Mouse (Mus musculus) adrenal gland (tissue): ENCODE data around the gene Sept9.
"Not testable (repeated sequence)": the region's sequence is repeated elsewhere in the genome, so short reads cannot be mapped to it uniquely, and the experiment has no call there.

Experiments
- intact Hi-C: fragments of 180-260 bp; cut with DNase I; formaldehyde crosslinking; loops from one replicate; pipeline ENCODE4 v1.15.1; 2025

Sept9 gene

DNA sequence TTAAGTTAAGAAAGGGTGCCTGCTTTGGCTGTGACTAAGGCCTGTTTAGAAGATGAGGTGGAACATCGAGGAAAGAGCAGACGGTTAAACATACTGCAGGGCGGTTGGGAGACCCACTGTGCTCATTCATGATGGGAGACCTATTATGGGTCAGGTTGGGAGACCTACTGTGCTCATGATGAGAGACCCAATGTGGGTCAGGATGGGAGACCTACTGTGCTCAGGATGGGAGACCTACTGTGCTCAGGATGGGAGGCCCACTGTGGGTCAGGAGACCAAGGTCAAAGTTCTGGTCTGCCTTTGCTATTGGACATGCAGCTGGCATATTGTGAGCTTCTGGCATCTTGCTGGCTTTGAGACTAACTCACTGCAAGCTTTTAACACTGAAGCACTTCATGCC is 139.6 kb downstream of the Sept9 start:
- intact Hi-C loops = no loop called here

DNA sequence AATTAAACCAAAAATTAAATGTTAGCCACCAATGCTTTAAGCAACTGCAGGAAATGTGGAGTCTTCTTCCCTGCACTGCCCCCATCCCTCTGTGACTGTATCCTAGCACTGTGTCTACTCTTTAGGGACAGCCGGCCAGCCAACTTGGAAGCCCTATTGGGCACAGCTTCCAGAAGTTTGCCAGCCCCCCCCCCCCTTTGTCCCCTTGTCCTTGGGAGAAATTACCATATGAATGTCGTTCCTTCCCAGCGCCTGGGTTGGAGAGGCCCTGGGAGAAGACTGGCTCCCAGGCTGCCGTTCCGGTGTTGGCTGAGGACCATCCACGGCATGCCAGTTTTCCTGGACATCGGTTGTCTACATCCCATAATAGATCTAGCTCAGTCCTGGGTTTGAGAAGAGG is 141.8 kb downstream of the Sept9 start:
- intact Hi-C loops = no loop called here

DNA sequence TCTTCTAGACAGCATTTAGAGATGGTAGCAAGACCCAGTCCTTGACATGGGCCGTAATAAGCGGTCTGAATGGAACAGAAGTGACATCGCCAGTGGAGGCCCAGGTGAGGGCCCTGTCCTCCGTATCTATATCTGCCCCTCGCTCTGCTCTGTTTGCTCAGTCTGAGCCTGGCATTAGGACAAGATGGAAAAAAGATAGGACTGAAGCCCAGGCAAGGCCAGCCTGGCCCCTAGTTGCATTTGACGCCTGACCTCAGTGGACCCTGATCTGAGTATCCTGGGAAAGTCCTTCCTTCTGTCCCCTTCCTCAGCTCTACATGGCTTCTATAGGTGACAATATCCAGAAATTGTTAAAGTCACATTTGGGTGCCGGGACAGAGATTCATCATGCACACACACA is 142.6 kb downstream of the Sept9 start:
- intact Hi-C loops = no loop called here

DNA sequence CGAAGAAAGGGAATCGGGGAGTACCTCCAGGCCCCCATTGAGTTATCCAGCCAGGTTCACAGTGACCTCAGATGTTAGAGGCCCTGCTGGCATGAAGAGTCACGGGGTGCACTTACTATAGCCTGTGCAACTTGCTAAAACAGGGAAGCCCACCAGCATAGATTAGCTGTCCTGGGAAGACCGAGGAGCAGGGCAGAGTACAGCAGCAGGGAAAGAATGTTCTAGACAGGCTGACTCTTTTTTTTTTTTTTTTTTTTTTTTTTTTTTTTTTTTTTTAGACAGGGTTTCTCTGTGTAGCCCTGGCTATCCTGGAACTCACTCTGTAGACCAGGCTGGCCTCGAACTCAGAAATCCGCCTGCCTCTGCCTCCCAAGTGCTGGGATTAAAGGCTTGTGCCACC is 143.0 kb downstream of the Sept9 start:
- intact Hi-C loops = not testable (repeated sequence)

DNA sequence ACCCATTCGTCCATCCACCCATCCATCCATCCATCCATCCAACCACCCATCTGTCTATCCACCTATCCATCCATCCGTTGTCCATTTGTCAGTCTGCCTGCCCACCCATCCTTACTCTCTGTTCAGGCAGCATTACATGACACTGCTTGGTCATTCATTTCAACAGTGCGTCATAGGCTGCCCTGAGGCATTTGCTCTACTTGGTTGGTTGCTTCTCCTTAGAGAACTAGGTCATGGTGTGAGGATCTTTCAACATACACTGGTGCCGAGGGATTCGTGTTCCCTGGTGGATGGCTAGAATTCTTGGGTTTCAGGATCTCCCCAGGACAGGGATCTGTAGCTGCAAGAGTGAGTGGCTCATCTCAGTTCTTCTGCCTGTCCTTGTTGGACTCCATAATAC is 144.3 kb downstream of the Sept9 start:
- intact Hi-C loops = no loop called here

DNA sequence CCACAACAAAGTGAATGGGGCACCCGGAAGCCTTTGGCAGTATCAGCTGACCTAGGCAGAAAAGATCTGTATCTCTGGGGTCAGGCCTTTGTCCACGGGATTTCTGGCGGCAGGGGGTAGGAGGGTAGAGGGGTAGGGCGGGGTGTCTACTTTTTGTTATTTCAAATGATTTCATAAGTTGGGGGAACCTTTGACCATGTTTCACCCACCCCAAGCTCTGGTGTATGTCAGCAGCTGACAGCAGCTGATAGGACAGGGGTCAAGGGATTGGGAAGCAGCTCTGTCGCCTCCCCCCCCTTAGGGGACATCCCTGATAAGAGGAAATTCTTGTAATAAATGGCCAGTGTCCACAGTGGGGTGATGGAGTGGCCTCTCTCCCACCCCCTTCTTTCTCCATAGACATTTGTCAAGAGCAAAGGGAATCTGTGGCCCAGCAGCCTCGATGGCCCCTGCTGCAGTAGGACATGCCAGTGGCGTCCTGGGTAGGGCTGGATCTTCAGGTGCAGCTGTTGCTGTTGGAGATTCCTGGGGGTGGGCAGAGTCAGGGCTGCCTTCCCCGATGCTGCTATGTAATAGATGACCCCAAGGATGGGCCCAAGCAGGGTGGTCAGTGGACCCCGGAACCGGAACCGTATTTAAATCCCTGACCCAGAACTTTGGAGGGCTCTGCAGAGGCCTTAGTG is 145.0 kb downstream of the Sept9 start:
- intact Hi-C loops = no loop called here

DNA sequence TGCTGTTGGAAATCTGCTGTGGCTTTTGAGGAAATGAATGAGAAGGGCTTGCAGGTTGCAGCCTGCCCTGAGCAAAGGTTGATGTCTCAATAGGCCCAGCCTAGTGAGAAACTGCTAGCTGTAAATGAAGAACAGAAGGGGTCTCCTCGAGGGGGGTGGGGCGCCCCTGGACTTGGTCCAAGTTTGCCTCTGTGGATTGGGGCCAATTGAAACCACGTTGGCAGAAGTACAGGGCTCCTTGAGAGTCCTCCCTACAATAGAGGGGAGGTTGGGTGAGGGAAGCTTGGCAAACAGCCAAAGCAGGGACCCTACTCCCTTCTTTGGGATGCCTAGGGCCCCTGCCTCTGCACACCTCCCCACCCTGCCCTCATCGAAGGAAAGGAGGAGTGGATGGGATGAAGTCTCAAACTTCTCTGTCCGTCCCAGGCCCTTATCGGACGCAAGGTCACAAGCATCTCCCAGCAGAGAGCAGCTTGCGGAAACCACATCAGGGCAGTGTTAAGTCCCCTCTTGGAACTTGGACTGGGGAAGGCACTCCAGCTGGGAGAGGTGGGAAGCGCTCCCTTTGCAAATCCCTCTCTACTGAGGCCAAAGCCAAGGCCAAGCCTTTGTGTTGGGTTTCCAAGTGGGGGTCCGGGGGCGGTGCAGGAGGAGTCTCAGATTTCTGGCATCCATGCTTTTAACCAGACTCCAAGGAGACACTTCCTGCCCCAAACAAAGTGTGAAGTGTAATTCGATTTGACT is 145.7 kb downstream of the Sept9 start:
- intact Hi-C loops = no loop called here

DNA sequence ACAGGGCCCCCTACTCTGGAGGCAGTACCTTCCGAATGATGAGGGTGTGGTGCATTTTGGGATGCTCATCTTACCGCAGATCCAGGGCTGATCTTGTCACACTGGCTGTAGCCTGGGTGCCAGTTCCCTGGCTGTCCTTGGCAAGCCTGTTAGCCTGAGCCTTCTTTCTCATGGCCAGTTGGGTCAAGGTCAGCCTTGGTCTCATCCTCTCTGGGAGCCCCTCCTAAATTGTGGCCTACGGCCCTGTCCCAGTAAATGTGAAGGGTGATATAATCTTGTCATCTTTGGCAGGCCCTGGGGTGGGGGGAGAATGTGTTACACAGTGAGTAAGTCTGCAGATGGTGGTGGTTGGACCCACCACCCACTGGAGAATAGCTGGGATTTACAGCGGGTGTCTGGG is 147.8 kb downstream of the Sept9 start:
- intact Hi-C loops = no loop called here

DNA sequence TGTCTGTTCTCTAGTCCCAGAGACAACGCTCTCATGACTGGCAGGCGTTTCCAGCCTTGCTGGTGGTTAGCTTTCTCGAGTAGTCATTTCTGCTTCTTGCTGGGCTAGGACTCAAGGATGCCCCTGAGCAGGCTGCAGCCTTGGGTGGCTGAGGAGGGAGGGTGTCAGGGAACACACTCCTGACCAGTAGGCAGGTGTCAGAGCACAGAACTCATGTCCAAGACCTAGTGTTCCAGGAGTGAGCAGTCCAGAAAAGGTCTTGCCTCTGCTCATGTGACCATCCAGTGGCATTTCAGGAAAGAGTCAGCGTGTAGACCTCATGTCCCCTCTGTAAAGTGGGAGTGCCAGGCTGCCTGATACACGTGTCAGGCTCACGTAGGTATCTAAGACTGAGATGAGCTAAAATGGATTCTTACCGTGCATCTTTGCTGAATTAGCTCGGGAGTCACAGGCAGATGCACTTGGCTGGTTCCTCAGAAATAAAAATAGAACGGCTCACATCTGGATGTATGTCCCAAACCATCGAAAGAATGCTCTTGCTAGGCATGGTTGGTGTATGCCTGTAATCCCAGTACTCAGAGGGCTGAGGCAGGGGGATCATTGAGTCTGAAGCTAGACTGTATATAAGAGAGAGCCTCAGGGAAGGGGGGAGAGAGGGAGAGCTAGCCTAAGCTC is 149.1 kb downstream of the Sept9 start:
- intact Hi-C loops = no loop called here

DNA sequence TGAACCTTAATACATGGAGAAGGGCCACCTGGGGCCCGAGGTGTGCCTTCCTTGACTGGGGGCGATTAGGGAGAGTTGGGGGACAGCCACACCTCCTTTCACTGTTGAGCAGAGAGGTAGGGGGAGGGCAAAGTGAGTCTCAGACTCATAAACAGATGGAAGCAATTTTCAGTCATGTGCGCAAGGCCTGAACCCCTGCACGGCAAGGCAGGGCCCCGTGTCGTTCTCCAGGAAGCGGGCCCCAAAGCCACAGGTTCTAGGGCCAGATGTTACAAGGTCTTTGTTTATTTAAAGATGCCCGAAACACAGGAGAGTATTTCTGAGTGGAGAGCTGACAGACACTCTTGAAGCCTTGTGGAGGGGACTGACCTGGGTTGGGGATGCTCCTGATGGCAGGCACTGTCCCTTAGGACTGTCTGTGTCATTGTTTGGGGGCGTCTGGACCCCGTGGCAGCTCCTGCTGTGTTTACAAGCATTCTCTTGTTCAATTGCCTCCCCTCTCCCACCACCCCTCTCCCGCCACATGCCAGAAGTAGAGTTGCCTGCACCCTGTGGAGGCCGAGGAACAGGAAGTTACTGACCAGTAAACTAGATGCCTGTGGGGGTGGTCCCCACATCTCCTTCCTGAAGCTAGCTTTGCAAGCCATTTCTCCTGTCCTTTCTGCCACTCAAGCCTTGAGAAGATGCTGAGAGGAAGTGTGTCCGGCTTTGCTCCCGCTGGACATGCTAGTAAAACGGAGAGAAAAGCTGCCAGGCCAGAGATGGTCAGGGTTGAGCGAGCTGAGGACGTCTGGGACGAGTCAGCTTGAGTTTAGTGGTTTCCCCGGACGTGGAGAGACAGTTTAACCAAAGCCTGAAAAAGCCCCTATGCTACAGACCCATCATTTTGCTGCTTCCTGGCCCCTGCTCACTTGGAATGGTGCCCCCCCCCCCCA is 150.2 kb downstream of the Sept9 start:
- intact Hi-C loops = no loop called here

DNA sequence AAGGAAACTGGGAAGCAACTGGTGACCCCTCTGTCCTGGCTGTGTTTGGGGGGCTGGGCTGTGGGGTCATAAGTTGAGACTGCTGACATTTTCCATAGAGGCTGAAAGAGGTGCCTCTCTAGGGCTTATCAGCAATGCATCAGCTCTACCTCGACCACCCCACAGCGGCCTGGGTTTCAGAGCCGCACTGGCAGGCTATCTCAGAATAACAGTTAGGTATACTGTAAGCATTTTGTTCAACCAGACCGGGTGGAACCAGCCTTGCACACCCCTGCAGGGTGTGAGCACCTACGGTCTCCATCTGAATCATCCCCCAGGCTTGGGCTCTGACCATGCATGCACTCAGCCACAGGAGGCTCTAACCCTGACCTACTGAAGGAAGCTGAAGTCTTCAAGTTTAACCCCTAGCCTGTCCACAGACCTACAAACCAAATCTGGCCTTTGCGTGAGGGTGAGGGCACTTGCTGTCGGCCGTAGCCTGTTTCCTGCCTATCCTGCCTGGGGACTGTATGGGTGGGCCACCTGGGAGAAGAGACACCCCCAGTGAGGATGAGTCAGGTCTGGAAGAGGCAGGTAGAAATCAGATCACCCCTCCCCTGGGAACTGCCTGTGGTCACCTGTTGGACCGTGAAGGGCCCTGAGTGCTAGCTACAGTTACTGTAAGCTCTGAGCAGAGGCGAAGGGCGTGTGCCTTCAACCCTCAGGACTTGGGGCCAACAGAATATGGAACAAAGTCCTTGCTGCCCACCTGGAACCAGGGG is 151.2 kb downstream of the Sept9 start:
- intact Hi-C loops = no loop called here

DNA sequence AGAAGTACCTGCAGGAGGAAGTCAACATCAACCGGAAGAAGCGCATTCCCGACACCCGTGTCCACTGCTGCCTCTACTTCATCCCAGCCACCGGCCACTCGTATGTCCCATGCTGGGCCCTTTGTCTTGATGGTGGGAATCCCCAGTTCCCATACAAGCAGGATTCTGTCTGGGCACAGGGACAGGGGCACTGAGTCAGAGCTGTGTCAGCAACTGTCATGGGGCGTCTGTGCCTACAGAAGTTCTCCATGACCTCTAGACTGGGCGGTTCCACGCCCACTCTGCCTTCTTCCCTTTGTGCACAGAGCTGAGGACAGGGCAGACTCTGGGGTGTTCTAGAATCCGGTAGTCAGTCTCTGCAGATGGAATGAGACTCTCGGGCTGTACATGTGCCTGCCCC is 153.7 kb downstream of the Sept9 start:
- intact Hi-C loops = no loop called here

DNA sequence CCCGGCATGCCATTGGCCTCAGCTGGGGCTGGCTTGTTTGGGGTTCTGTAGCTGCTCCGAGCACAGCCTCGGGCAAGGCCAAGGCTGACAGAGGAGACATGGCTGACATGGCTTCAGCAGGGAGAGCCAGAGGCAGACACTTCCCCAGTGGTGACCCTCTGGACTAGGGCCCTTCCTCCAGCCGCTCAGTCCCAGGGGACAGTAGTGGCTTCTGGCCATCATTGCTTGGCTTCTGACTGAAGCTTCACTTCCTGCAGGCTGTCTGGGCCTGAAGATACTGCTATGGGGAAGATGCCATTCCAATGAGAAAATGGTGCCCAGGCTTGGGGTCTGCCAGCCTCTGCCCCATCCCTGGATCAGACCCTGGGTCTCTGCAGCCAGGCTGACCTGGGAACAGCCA is 154.6 kb downstream of the Sept9 start:
- intact Hi-C loops = no loop called here

DNA sequence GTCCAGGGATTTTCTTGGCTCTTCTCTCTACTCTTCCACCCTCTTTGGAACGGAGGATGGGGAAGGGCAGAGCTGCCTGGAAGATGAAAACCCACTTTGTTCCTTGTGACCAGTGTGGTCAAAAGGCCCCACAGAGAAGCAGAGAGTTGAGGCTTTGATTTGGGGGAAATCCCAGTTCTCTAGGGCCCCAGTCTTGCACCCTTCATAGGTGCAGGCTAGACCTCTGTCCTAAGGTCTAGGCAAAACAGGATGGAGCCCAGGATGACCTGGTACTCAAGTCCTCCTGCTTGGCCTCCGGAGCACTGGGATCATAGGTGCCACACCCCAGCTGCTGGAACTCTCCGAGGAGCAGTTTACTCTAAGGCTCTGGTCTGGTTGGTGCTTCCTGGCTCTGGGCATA is 157.5 kb downstream of the Sept9 start:
- intact Hi-C loops = no loop called here

DNA sequence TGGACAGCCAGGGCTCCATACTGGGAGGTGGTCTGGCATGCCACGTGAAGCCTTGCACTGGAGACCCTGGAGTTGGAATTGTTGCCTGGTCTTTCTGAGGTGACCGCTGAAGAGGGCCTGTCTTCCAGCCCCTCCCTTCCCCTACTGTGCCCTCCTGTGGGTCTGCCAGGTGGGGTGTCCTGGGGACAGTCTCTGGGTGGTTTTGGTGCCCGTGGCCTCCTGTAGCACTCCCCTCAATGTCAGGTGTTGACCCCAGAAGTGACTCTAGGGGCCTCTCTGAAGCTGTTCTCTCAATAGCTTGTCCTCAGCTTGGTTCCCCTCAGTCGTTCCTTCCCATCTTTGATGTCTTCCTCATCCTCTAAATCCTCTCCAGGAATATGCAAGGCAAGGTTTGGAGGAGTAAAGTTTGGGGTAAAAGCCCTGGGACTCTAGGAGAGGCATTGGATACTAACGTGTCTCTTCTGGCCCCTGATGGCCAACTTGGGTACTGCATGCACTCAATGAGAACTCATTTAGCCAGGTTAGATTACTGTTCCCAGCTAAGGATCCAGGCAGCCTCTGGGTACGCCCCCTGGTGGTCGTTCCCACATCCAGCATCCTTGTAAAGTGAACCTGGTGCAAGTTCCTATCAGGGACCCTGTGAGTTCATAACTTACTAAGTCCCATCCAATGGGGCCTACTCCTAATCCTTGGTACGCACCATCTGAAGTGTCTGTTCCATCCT is 158.6 kb downstream of the Sept9 start:
- intact Hi-C loops = loop anchor here (1.0 to 2.0 kb wide), 2 partner anchors 43 to 120 kb away; no protein-coding TSS in a partner anchor

DNA sequence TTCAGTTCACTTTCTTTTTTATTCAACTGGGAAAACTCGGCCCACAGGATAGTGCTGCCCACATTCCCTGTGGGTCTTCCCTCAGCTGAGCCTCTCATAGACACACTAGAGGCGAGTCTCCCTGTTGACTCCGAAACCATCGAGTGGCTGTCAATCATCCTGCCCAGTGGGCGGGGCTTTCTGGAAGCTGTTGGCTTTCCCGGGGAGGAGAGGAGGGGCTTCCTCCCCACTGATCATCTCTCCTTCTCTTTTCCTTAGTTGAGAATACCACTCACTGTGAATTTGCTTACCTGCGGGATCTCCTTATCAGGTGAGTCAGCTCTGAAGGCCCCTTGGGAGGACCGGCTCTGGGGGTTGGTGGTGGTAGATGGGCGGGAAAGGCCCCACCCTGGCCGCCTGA is 159.7 kb downstream of the Sept9 start:
- intact Hi-C loops = loop anchor here (2.0 kb wide), 1 partner anchor 44 kb away; no protein-coding TSS in a partner anchor

DNA sequence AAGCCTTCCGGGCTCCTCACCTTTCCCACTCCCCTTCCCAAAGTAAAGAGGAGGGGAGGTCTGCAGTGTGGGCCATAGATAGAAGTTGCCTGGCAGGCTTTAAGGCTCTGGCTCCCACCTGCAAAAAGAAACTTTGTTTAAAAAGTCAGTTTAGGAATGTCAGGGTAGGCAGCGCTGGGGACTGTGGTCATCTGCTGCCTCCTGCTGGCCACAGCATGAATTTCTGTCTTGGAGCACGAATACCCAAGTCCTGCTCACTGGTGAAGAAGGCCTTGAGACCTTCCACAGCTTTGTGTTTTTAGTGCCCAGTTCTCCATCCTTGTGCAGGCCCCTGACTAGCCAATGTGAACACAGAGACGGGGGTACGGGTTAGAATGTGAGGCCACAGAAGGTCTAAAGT is 160.4 kb downstream of the Sept9 start:
- intact Hi-C loops = loop anchor here (2.0 to 5.0 kb wide), 3 partner anchors 45 to 288 kb away; no protein-coding TSS in a partner anchor

DNA sequence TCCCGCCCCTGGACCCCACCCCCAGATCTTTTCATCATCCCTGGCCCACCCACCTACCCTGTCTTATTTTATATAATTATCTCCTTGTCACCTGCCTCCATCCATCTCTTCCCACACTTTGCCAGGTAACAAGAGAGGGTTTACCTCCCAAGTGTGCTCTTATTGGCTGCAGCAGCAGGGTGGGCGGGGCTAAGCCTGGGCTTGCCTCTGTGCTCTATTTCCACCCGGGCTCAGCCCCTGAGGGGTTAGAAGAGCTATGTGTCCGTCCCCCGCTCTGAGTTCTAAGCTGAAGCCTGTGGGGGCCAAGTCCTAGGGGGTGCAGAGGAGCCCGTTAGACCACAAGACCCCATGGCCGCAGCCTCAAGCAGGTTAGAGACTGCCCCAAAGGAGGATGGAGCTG is 161.1 kb downstream of the Sept9 start:
- intact Hi-C loops = loop anchor here (5.0 kb wide), 2 partner anchors 178 to 288 kb away; no protein-coding TSS in a partner anchor

DNA sequence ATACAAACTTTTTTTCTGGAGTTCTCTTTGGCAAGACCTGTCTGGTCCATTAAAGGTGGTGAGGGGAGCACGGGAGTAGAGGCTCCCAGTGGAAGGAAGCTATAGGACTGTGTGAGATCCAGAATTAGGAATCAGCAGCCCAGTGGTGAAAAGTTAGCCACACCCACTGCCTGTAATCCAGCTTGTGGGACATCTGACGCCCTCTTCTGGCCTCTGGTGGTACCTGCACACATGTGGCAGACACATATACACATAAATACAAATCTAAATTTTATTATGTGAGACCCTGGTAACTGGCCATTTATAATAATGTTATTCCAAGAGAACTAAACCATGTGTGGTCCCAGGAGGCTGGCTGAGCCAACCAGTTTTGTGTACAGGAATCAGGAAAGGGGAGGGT is 162.8 kb downstream of the Sept9 start:
- intact Hi-C loops = loop anchor here (5.0 kb wide), 2 partner anchors 180 to 290 kb away; no protein-coding TSS in a partner anchor

DNA sequence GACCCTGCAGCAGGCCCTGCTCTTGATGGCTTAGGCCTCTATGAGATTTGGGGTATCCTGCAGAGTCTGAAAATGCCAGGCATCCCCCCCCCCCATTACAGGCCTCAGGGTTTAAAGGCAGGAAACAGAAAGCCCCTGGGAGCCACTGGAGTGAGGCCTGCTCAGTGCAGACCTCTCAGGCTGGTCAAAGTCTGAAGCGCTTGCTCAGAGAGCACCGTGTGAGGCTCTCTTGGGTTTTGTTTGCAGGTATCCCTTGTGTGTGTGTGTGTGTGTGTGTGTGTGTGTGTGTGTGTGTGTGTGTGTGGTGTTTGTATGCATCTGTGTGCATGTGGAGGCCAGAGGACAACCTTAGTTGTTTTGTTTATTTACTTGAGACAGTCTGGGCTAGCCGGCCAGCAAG is 164.5 kb downstream of the Sept9 start:
- intact Hi-C loops = loop anchor here (5.0 kb wide), 2 partner anchors 182 to 292 kb away; no protein-coding TSS in a partner anchor
